Mouse (Mus musculus) megakaryocyte, embryonic 14.5 days (primary cell): ENCODE measurements at regions not wholly inside any gene's neighbourhood (a gene's known extent, or its start where the extent isn't known, plus 50 kb on each side); places are given as distances from the start of the nearest gene placed in this dataset.

Source experiments
- H3K27me3 ChIP-seq: replicated peaks from 2 replicates; pipeline ENCODE3; 2012; ENCODE audit warnings: inconsistent platforms
- H3K36me3 ChIP-seq: replicated peaks from 2 replicates; pipeline ENCODE3; 2012; ENCODE audit warnings: low read length, inconsistent platforms, mixed read lengths
- H3K4me1 ChIP-seq: 2 replicates; pipeline ENCODE4 v1.6.1; 2012; ENCODE audit warnings: inconsistent platforms
- H3K4me3 ChIP-seq: replicated peaks from 2 replicates; pipeline ENCODE3; 2012; ENCODE audit warnings: moderate library complexity, mild to moderate bottlenecking, inconsistent platforms
- H3K9me3 ChIP-seq: 2 replicates; pipeline ENCODE4 v1.6.1; 2012; ENCODE audit warnings: inconsistent platforms
- FLI1 ChIP-seq: IDR thresholded peaks from 2 replicates; pipeline ENCODE4 v1.6.1; 2012; ENCODE audit warnings: low read length, inconsistent platforms, mixed read lengths
- GATA1 ChIP-seq: IDR thresholded peaks from 3 replicates; pipeline ENCODE4 v1.6.1; 2012; ENCODE audit warnings: mixed read lengths, low read length, inconsistent platforms, borderline replicate concordance

DNA sequence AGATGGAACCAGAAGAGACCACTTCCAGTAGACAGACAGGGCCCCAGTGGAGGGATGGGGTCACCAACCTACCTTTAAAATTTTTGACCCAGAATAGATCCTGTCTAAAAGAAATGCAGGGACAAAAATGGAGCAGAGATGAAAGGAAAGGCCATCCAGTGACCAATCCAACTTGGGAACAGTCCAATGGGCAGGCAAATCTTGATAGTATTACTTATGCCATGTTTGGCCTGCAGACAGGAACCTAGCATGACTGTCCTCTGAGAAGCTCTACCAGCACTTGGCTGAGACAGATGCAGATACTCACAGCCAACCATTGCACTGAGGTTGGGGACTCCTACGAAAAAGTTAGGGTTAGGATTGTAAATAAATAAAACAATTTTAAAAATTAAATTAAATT is 1815.4 kb upstream of the Lrrc6 start:
- Histone ChIP-seq H3K36me3 (no peaks in the 10 kb centered on the region), H3K4me1 (0 out of 2 replicates have a peak, but pooled peaks cover 4% of the 10 kb centered on the region), H3K9me3 (no peaks in the 10 kb centered on the region), H3K27me3 (no peaks in the 10 kb centered on the region), H3K4me3 (no peak overlapping the region)
- TF ChIP-seq GATA1 (no peak), FLI1 (no peak)
